Comparison of ENCODE assay signal across 9 mouse cellular contexts in the genomic region with DNA sequence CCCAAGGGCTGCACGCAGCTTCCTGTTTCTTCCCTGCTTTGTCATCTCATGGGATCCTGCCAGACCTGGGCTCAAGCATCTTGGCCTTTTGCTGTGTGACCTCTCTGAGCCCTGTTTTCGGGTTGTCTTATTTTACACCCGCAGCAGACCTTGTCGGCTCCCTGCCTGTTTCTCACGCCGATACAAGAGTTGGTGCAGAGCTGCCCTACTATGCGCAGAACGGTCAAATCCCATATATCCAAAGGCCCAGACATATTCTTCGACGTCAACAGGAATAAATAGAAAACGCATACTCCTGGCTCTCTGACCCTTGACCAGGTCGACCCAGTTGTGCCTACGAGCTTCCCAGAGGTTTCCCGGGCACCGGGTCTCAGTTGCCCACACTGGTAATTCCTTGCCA. TPM values are rescaled to one million over a fixed set of nuclear protein-coding genes. Genes with fewer than 3 reads are reported as not detected.
DNase-seq lines count a peak whose midpoint lies in the region; ATAC-seq and TF ChIP-seq lines count a peak whose summit lies in the region.
"Had no signal": no experiment of that assay in that cellular context is flagged by ENCODE, and none has a peak within 500 bp of the region (broad histone marks: within the 10 kb centered on the region; RNA-seq: fewer than 3 reads in every experiment).

No protein-coding gene starts in this region.

- no peaks in the 10 kb centered on the region for H3K36me3 ChIP-seq in heart, embryonic 16.5 days (ENCODE audit: control insufficient read depth, insufficient read depth)
- H3K36me3 ChIP-seq in hindbrain, postnatal 0 days (ENCODE audit: insufficient read depth, low read length) = peaks cover 3% of the 10 kb centered on the region; the same call in 1 of the 2 replicates
- H3K36me3 ChIP-seq in midbrain, embryonic 13.5 days = 0 out of 2 replicates have a peak, but pooled peaks cover 3% of the 10 kb centered on the region

- peaks cover 13% of the 10 kb centered on the region for H3K4me1 ChIP-seq in heart, embryonic 16.5 days (ENCODE audit: control insufficient read depth, insufficient read depth, low read length)
- H3K4me1 ChIP-seq in hindbrain, postnatal 0 days (ENCODE audit: insufficient read depth, low read length) = no peaks in the 10 kb centered on the region
- peaks cover 13% of the 10 kb centered on the region for H3K4me1 ChIP-seq in midbrain, embryonic 13.5 days (replicated peaks)

- ATAC-seq in heart, embryonic 16.5 days (replicated peaks; ENCODE audit: extremely low read depth, insufficient read depth, low FRiP score) = no peak
- peak; percentile 59; the same call in 1 of the 2 replicates for ATAC-seq in common myeloid progenitor, adult 5-6 weeks (replicated peaks; ENCODE audit: low read depth, poor library complexity, severe bottlenecking)
- ATAC-seq in hindbrain, postnatal 0 days = no peak
- no peak for ATAC-seq in midbrain, embryonic 13.5 days

- H3K9me3 ChIP-seq in heart, embryonic 16.5 days (replicated peaks; ENCODE audit: control insufficient read depth, low read length) = no peaks in the 10 kb centered on the region
- H3K9me3 ChIP-seq in hindbrain, postnatal 0 days (ENCODE audit: low read length) = no peaks in the 10 kb centered on the region
- H3K9me3 ChIP-seq in midbrain, embryonic 13.5 days = no peaks in the 10 kb centered on the region

- peak overlapping the region; percentile 72 for H3K4me2 ChIP-seq in heart, embryonic 16.5 days (ENCODE audit: low read depth, low read length)
- H3K4me2 ChIP-seq in hindbrain, postnatal 0 days (ENCODE audit: low read depth, low read length) = peak overlapping the region; percentile 46
- peak overlapping the region; percentile 50 for H3K4me2 ChIP-seq in midbrain, embryonic 13.5 days (replicated peaks)

- peak overlapping the region; percentile 85 for H3K27ac ChIP-seq in heart, embryonic 16.5 days (ENCODE audit: low read length)
- peak overlapping the region; percentile 69; the same call in 1 of the 2 replicates for H3K27ac ChIP-seq in hindbrain, postnatal 0 days
- peak overlapping the region; percentile 60; the same call in 1 of the 2 replicates for H3K27ac ChIP-seq in midbrain, embryonic 13.5 days

- no peaks in the 10 kb centered on the region for H3K27me3 ChIP-seq in heart, embryonic 16.5 days (ENCODE audit: control insufficient read depth, insufficient read depth, low read length)
- H3K27me3 ChIP-seq in hindbrain, postnatal 0 days (ENCODE audit: insufficient read depth, low read length) = no peaks in the 10 kb centered on the region
- H3K27me3 ChIP-seq in midbrain, embryonic 13.5 days = no peaks in the 10 kb centered on the region

- no peak for TF ChIP-seq CTCF in hindbrain, postnatal 0 days (IDR thresholded peaks at IDR 0.05; ENCODE audit: low read depth)

- peak overlapping the region; percentile 46 for H3K4me3 ChIP-seq in heart, embryonic 16.5 days (ENCODE audit: low read length)
- no peak overlapping the region for H3K4me3 ChIP-seq in hindbrain, postnatal 0 days (ENCODE audit: low read length)
- no peak overlapping the region for H3K4me3 ChIP-seq in midbrain, embryonic 13.5 days (replicated peaks)

- H3K9ac ChIP-seq in heart, embryonic 16.5 days (ENCODE audit: low read length) = peak overlapping the region; percentile 69
- H3K9ac ChIP-seq in hindbrain, postnatal 0 days (replicated peaks; ENCODE audit: low read length) = no peak overlapping the region
- H3K9ac ChIP-seq in midbrain, embryonic 13.5 days (replicated peaks) = no peak overlapping the region

- DNase-seq in heart, adult 8-10 months (ENCODE audit: low spot score) = no peak
- no peak for DNase-seq in hindbrain, postnatal 0 days (ENCODE audit: low spot score)
- DNase-seq in embryo, embryonic 9.5 days (ENCODE audit: extremely low spot score) = no peak
- no peak for DNase-seq in left cerebral cortex, adult 9 months (ENCODE audit: low spot score in 2 of 2)
- DNase-seq in urinary bladder, postnatal 14 days (ENCODE audit: low spot score) = no peak

- 76% methylated on average over 15 of the region's 15 CpGs for WGBS in heart, embryonic 16.5 days
- WGBS in hindbrain, postnatal 0 days = 84% methylated on average over 15 of the region's 15 CpGs
- 84% methylated on average over 15 of the region's 15 CpGs for WGBS in midbrain, embryonic 13.5 days

RNA-seq across cellular contexts. Expression of a gene that starts 40.3 kb away (rescaled TPM):
- 14.9 and 16.4 TPM in 2 replicates for polyA plus RNA-seq in heart, embryonic 16.5 days (2015; fragmentation: Nextera tagmentation; extraction: Ambion mirVana)
- 10 to 100 TPM; 15.4 to 21.6 (median 20.3) TPM for total RNA-seq in heart, adult 8-10 months (2022)
- total RNA-seq in common myeloid progenitor, adult 5-6 weeks (2017) = 6.4 and 7.8 TPM in 2 replicates
- total RNA-seq in hindbrain, postnatal 0 days (2014; rRNA removed) = 9.2 and 10.6 TPM in 2 replicates
- 2.5 and 3.1 TPM in 2 replicates for polyA plus RNA-seq in hindbrain, postnatal 0 days (2015; fragmentation: Nextera tagmentation; extraction: Ambion mirVana)
- 2.4 and 2.7 TPM in 2 replicates for polyA plus RNA-seq in midbrain, embryonic 13.5 days (2015; fragmentation: Nextera tagmentation; extraction: Ambion mirVana)

RNA-seq across cellular contexts. Expression of a gene that starts 46.0 kb away (rescaled TPM):
- not detected in 2 replicates for polyA plus RNA-seq in heart, embryonic 16.5 days (2015; fragmentation: Nextera tagmentation; extraction: Ambion mirVana)
- total RNA-seq in heart, adult 8-10 months (2022) = not detected
- not detected in 2 replicates for total RNA-seq in common myeloid progenitor, adult 5-6 weeks (2017)
- 0.16 TPM in 1 of 2 replicates, not detected in the other for total RNA-seq in hindbrain, postnatal 0 days (2014; rRNA removed)
- 0.10 TPM in 1 of 2 replicates, not detected in the other for polyA plus RNA-seq in hindbrain, postnatal 0 days (2015; fragmentation: Nextera tagmentation; extraction: Ambion mirVana)
- not detected in 2 replicates for polyA plus RNA-seq in midbrain, embryonic 13.5 days (2015; fragmentation: Nextera tagmentation; extraction: Ambion mirVana)
- total RNA-seq: left cerebral cortex, adult 8-10 months had no signal
